24 mouse cellular contexts compared by ENCODE assay signal in genomic region chr13:72557951-72558350, GRCm38 (mm10).
DNase-seq lines count a peak whose midpoint lies in the region; ATAC-seq and TF ChIP-seq lines count a peak whose summit lies in the region.
"Had no signal": no experiment of that assay in that cellular context is flagged by ENCODE, and none has a peak within 500 bp of the region (broad histone marks: within the 10 kb centered on the region; RNA-seq: fewer than 3 reads in every experiment).

No protein-coding gene starts in this region.

- no peak for TF ChIP-seq EP300 in stomach, postnatal 0 days (optimal IDR thresholded peaks at IDR 0.05)

- no peaks in the 10 kb centered on the region for H3K27me3 ChIP-seq in kidney, postnatal 0 days (ENCODE audit: insufficient read depth, low read length)
- no peaks in the 10 kb centered on the region for H3K27me3 ChIP-seq in kidney, adult 2 months (replicated peaks; ENCODE audit: control insufficient read depth, insufficient read depth, low read length)
- H3K27me3 ChIP-seq in midbrain, postnatal 0 days (ENCODE audit: insufficient read depth, low read length): no peaks in the 10 kb centered on the region
- H3K27me3 ChIP-seq in midbrain, embryonic 11.5 days (ENCODE audit: control insufficient read depth, insufficient read depth, low read length): no peaks in the 10 kb centered on the region
- no peaks in the 10 kb centered on the region for H3K27me3 ChIP-seq in stomach, postnatal 0 days (ENCODE audit: control insufficient read depth, insufficient read depth, low read length)
- H3K27me3 ChIP-seq: embryonic facial prominence, embryonic 12.5 days; forebrain, embryonic 13.5 days; hindbrain, embryonic 15.5 days; intestine, embryonic 15.5 days; midbrain, embryonic 15.5 days had no signal

- H3K9ac ChIP-seq in kidney, postnatal 0 days (ENCODE audit: low read depth, low read length): no peak overlapping the region
- no peak overlapping the region for H3K9ac ChIP-seq in midbrain, postnatal 0 days (replicated peaks; ENCODE audit: low read length, poor library complexity, severe bottlenecking)
- no peak overlapping the region for H3K9ac ChIP-seq in midbrain, embryonic 11.5 days (ENCODE audit: low read length)
- H3K9ac ChIP-seq in stomach, postnatal 0 days (ENCODE audit: low read length): no peak overlapping the region
- H3K9ac ChIP-seq: embryonic facial prominence, embryonic 12.5 days; forebrain, embryonic 13.5 days; hindbrain, embryonic 15.5 days; intestine, embryonic 15.5 days; midbrain, embryonic 15.5 days; neural tube, embryonic 13.5 days had no signal

- H3K4me1 ChIP-seq in kidney, postnatal 0 days (replicated peaks; ENCODE audit: insufficient read depth, low read length): no peaks in the 10 kb centered on the region
- H3K4me1 ChIP-seq in kidney, adult 2 months (ENCODE audit: control insufficient read depth, insufficient read depth, low read length): no peaks in the 10 kb centered on the region
- H3K4me1 ChIP-seq in midbrain, postnatal 0 days (ENCODE audit: insufficient read depth, low read length): no peaks in the 10 kb centered on the region
- H3K4me1 ChIP-seq in midbrain, embryonic 11.5 days (ENCODE audit: control insufficient read depth, insufficient read depth, low read length): no peaks in the 10 kb centered on the region
- no peaks in the 10 kb centered on the region for H3K4me1 ChIP-seq in stomach, postnatal 0 days (replicated peaks; ENCODE audit: control insufficient read depth, insufficient read depth)
- H3K4me1 ChIP-seq: embryonic facial prominence, embryonic 12.5 days; forebrain, embryonic 13.5 days; hindbrain, embryonic 15.5 days; intestine, embryonic 15.5 days; midbrain, embryonic 15.5 days; neural tube, embryonic 13.5 days had no signal

- TF ChIP-seq POLR2A in kidney, adult 2 months (IDR thresholded peaks at IDR 0.05; ENCODE audit: low read depth, low read length): no peak

- H3K27ac ChIP-seq in kidney, postnatal 0 days: no peak overlapping the region
- no peak overlapping the region for H3K27ac ChIP-seq in kidney, adult 2 months (ENCODE audit: insufficient read depth, low read depth, low read length)
- H3K27ac ChIP-seq in midbrain, postnatal 0 days (ENCODE audit: low read depth, low read length): no peak overlapping the region
- no peak overlapping the region for H3K27ac ChIP-seq in midbrain, embryonic 11.5 days (ENCODE audit: low read depth, low read length)
- no peak overlapping the region for H3K27ac ChIP-seq in stomach, postnatal 0 days (replicated peaks)
- H3K27ac ChIP-seq: embryonic facial prominence, embryonic 12.5 days; forebrain, embryonic 13.5 days; hindbrain, embryonic 15.5 days; intestine, embryonic 15.5 days; midbrain, embryonic 15.5 days; neural tube, embryonic 13.5 days had no signal

- no peaks in the 10 kb centered on the region for H3K36me3 ChIP-seq in kidney, postnatal 0 days (ENCODE audit: insufficient read depth, low read length)
- no peaks in the 10 kb centered on the region for H3K36me3 ChIP-seq in kidney, adult 2 months (ENCODE audit: control insufficient read depth, insufficient read depth, low read length)
- no peaks in the 10 kb centered on the region for H3K36me3 ChIP-seq in midbrain, postnatal 0 days (ENCODE audit: insufficient read depth, low read length)
- H3K36me3 ChIP-seq in midbrain, embryonic 11.5 days (ENCODE audit: control insufficient read depth, insufficient read depth, low read length): no peaks in the 10 kb centered on the region
- no peaks in the 10 kb centered on the region for H3K36me3 ChIP-seq in stomach, postnatal 0 days (ENCODE audit: control insufficient read depth, insufficient read depth, low read length)
- H3K36me3 ChIP-seq: embryonic facial prominence, embryonic 12.5 days; hindbrain, embryonic 15.5 days; intestine, embryonic 15.5 days; midbrain, embryonic 15.5 days; neural tube, embryonic 13.5 days had no signal

- WGBS in kidney, postnatal 0 days: 69% methylated on average over 8 of the region's 8 CpGs
- 73% methylated on average over 8 of the region's 8 CpGs for WGBS in kidney, adult 2 months
- WGBS in midbrain, postnatal 0 days: 73% methylated on average over 8 of the region's 8 CpGs
- WGBS in midbrain, embryonic 11.5 days: 73% methylated on average over 8 of the region's 8 CpGs
- WGBS in stomach, postnatal 0 days: 49% methylated on average over 8 of the region's 8 CpGs

- no peak overlapping the region for H3K4me3 ChIP-seq in kidney, postnatal 0 days (replicated peaks; ENCODE audit: low read depth, low read length)
- H3K4me3 ChIP-seq in kidney, adult 2 months (ENCODE audit: insufficient read depth, low read depth, low read length): no peak overlapping the region
- H3K4me3 ChIP-seq in midbrain, postnatal 0 days (ENCODE audit: low read depth, low read length): no peak overlapping the region
- H3K4me3 ChIP-seq in midbrain, embryonic 11.5 days (ENCODE audit: low read depth, low read length): no peak overlapping the region
- no peak overlapping the region for H3K4me3 ChIP-seq in stomach, postnatal 0 days (ENCODE audit: low read depth, low read length)
- H3K4me3 ChIP-seq: embryonic facial prominence, embryonic 12.5 days; forebrain, embryonic 13.5 days; hindbrain, embryonic 15.5 days; intestine, embryonic 15.5 days; midbrain, embryonic 15.5 days; myocyte; neural tube, embryonic 13.5 days had no signal

- ATAC-seq in kidney, postnatal 0 days (replicated peaks; ENCODE audit: low FRiP score, low read depth): no peak
- no peak for ATAC-seq in midbrain, postnatal 0 days (ENCODE audit: low FRiP score)
- no peak for ATAC-seq in midbrain, embryonic 11.5 days (ENCODE audit: low FRiP score)
- ATAC-seq in stomach, postnatal 0 days (ENCODE audit: low FRiP score, low TSS enrichment): no peak
- ATAC-seq: activated CD4-positive, CD25-positive, alpha-beta regulatory T cell, adult 4 months; forebrain, embryonic 13.5 days; intestine, embryonic 15.5 days; lung, postnatal 0 days; midbrain, embryonic 15.5 days had no signal

- TF ChIP-seq CTCF in kidney, postnatal 0 days (IDR thresholded peaks at IDR 0.05; ENCODE audit: low read depth): 0 out of 2 replicates have a peak, but pooled peaks have one; percentile 14
- TF ChIP-seq CTCF in kidney, adult 2 months (conservative IDR thresholded peaks at IDR 0.05; ENCODE audit: insufficient read depth, insufficient read length, low read depth, low read length): no peak
- peak; percentile 58 for TF ChIP-seq CTCF in midbrain, postnatal 0 days (IDR thresholded peaks at IDR 0.05)
- peak; percentile 32; the same call in 1 of the 2 replicates for TF ChIP-seq CTCF in stomach, postnatal 0 days (IDR thresholded peaks at IDR 0.05; ENCODE audit: low read depth)

- no peaks in the 10 kb centered on the region for H3K9me3 ChIP-seq in kidney, postnatal 0 days (replicated peaks; ENCODE audit: low read length)
- no peaks in the 10 kb centered on the region for H3K9me3 ChIP-seq in midbrain, postnatal 0 days (ENCODE audit: low read length)
- H3K9me3 ChIP-seq in midbrain, embryonic 11.5 days (ENCODE audit: control insufficient read depth, low read length): no peaks in the 10 kb centered on the region
- no peaks in the 10 kb centered on the region for H3K9me3 ChIP-seq in stomach, postnatal 0 days (ENCODE audit: control insufficient read depth, low read length)
- H3K9me3 ChIP-seq: embryonic facial prominence, embryonic 12.5 days; forebrain, embryonic 13.5 days; hindbrain, embryonic 15.5 days; intestine, embryonic 15.5 days; midbrain, embryonic 15.5 days; neural tube, embryonic 13.5 days had no signal

- no peak overlapping the region for H3K4me2 ChIP-seq in kidney, postnatal 0 days (ENCODE audit: low read length)
- no peak overlapping the region for H3K4me2 ChIP-seq in midbrain, postnatal 0 days (ENCODE audit: low read depth, low read length, poor library complexity, severe bottlenecking)
- no peak overlapping the region for H3K4me2 ChIP-seq in midbrain, embryonic 11.5 days
- H3K4me2 ChIP-seq in stomach, postnatal 0 days (replicated peaks; ENCODE audit: low read depth): no peak overlapping the region
- H3K4me2 ChIP-seq: embryonic facial prominence, embryonic 12.5 days; forebrain, embryonic 13.5 days; hindbrain, embryonic 15.5 days; intestine, embryonic 15.5 days; midbrain, embryonic 15.5 days; neural tube, embryonic 13.5 days had no signal

- DNase-seq in cerebellum, postnatal 14 days: peak; percentile 18 to 20
- no peak for DNase-seq in cerebellum, adult 11-12 months
- no peak for DNase-seq in kidney, postnatal 0 days (ENCODE audit: low spot score)
- no peak for DNase-seq in kidney, adult 2 months
- peak; percentile 30 for DNase-seq in midbrain, postnatal 0 days (ENCODE audit: low spot score)
- no peak for DNase-seq in midbrain, embryonic 11.5 days (ENCODE audit: low spot score, missing footprints)
- no peak for DNase-seq in stomach, postnatal 0 days (ENCODE audit: low spot score)
- DNase-seq in spleen, adult 18-20 months: no peak
- DNase-seq: adrenal gland, postnatal 10 days; cerebellum, adult 9-10 months; gastrocnemius, postnatal 14 days; heart, postnatal 4 days; kidney, postnatal 36 days; layer of hippocampus, adult 9-11 months; thymus, postnatal 36 days had no signal

Comparison
In these comparisons a context has a peak if more than half of its experiments do, and no peak if none do; other contexts are left out.
1. DNase-seq: peak in cerebellum, postnatal 14 days (2 of 2) and midbrain, postnatal 0 days (single experiment); none in cerebellum, adult 11-12 months (single experiment), kidney, postnatal 0 days (single experiment), kidney, adult 2 months (single experiment), midbrain, embryonic 11.5 days (single experiment), stomach, postnatal 0 days (single experiment) and spleen, adult 18-20 months (0 of 2).